Mouse (Mus musculus): ENCODE measurements at regions not wholly inside any gene's neighbourhood (a gene's known extent, or its start where the extent isn't known, plus 50 kb on each side); places are given as distances from the start of the nearest gene placed in this dataset.

DNA sequence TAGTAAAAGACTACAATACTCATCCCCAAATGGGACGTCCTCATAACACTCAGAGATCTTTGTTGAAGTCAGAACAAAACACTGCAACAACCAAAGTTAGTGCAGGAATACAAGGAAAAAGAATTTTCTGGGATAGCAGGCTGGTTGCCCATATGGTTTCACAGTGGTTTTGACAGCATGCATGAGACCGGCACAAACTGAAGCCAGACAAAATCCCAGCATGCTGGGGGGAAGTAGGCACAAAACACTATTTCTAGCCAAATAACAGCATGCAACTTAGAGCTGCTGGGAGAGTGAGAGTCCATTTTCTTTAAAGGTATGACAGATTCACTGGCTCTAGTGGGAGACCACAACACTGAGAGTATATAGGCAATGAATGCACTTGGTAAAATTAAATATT lies 619.1 kb upstream of the Manea start:
- DNase-seq, result no peak

DNA sequence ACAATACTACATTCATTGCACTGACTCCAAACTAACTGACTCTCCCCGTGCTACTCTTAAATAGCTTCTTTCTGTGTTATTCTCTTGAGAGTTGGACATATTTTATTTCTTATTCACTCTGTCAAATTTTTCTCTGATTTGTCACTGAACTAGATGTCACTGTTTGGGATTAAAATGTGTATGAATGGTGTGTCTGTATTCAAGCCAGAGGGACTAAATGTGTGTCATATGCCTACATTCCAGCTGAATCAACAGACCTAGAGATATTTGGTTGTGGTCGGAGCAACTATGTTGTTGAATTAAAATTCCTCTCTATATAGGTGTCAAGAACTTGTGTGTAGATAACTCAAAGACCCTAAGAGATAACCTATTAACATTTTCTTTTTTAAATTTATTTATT lies 618.2 kb upstream of the Manea start:
- DNase-seq, result no peak

DNA sequence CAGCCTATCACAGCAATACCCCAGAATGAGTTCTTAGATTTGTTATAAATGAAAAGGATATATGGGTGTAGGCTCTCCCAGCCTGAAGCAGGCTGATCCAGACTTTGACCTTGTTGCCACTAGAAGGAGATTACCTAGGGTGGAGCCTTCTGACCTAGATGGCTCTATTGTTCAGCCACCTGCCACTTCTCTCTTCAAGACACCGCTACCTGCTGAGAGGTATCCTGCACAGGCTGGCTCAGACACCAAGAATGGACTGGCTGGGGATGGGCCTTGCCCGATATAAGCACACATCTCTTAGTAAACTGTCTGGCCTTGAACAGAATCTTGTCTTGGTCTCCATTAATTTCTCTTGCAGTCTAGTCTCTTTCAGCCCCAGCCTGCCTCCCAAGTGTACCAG lies 597.9 kb upstream of the Manea start:
- DNase-seq, result no peak

DNA sequence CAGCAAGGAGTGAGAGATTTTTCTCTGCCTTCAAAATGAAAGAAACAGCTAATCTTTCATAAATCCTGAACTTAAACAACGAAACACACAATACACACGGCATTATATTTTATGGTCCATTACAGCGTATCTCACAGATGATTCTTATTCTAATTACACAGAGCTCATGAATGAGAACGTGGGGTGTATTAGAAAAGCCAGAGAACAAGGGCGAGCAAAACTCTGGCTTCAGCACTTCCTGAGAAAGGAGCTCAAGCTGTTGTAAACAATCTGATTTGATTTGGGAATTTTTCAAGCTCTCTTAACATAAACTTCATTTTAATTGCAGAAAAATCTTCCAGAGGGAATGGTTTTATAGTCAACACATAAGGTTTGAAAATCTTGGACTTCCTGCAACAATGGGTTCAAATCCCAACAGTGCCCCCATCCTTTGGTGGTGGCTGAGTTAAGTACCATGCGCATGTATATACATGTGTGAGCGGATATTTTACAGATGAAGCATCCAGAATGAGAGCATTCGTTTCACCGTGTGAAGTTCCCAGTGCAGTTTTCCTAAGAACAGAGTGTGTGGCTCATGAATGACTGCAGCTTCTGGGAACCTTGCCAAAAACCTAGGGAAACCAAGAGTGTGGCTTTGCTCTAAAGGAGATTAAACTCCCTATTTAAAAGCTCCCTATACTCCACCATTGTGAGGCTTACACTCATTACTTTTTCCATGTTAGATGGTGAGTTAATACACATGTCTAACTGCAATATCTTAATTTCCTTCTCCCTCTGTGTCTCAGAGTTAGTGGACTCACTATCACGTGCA lies 587.5 kb upstream of the Manea start:
- DNase-seq, result peak; percentile 75

DNA sequence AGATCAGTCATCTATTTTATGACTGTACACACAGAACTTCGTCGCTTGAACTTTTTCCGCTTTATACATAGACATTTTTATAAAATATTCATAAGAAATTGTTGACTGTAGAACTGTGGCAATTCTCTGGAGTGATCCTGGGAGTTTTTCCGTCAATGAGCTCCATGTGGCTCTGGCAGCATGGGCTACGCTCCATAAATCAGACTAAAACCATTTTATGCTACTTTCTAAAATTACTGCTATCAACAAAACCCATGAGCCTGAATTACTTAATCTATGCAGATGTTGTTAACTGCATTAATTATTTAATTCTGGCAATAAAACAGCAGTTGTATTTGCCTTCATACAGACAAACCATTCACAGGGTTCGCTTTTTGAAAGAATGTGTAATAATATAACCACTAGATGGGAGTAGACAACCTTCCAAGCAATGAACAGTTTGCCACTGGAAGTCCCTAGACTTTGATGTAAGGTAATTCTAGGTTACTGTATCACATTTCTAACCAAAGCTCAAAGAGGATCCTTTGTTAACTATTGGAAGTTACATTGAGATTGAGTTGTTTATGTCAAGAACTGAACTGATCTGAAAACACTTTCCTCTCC lies 583.3 kb upstream of the Manea start:
- DNase-seq, result no peak

DNA sequence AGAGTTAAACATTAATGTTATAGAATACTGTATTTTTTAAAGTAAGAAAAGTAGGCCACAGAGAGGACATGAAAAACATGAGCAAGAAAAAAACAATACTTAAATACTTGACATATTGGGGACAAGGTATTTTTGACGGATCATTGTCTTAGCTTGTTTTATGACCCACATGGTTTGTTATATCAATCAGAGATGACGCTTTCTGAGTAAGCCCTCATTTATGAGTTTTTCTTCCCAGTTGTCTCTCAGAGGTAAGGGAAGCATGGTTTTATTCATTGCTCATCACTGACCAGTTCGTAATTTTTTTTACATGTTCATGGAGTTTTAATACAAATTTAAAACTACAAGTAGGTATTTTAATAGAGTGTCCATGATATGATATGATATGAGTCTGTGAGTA lies 579.4 kb upstream of the Manea start:
- no peak for DNase-seq

DNA sequence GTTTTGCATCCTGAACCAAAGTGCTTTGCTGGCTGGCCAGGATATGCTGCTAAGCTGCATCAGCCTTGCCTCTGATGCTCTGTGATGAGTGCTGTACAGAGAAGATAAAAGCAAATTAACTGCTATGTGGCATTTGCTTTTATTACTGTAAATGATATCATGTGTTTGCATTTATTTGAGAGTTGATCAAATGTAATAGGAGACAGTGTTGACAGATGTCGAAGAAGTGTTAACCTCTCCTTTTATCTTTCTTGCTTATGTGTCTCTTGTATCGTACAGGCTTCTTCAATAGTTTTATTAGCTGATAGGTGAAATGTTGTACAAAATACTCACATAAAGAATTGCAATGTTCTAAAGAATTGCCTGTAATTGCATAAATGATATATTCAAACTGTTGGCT lies 541.8 kb upstream of the Manea start:
- no peak for DNase-seq

DNA sequence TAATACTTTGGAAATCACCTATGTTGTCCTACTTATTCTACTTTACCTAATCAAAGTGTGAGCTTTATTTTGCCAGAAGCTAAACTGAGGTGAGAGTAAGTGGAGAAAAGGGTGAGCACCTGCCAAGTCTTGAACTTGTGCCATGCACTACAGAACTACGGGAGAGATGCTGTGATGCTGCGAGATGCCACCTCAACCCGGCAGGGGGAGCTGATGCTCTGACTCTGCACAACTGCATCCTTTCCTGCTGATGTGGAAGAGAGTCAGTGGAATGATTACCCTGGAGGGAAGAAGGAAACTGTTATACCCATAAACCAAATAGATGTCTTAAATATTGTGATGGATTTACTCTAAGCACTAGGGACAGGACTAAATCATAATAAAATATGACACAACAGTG lies 532.3 kb upstream of the Manea start:
- no peak for DNase-seq

DNA sequence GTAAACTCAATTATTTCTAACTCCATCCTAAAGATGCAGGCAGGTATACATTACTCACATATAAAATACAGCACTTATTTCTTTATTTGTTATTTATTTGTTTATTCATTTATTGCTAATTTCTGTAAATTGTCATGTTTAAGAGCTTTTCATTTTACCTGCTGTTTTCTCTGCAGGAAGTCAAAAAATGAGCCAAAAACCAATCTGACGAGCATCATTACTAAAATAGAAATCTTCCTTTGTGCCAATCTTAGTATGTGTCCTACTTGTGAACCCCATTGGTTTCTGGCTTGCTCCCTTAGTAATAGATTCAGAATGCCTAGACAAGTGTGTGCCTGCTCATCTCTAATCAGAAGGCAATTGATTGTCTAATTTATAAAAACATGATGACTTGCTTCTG lies 495.1 kb upstream of the Manea start:
- DNase-seq, result no peak

DNA sequence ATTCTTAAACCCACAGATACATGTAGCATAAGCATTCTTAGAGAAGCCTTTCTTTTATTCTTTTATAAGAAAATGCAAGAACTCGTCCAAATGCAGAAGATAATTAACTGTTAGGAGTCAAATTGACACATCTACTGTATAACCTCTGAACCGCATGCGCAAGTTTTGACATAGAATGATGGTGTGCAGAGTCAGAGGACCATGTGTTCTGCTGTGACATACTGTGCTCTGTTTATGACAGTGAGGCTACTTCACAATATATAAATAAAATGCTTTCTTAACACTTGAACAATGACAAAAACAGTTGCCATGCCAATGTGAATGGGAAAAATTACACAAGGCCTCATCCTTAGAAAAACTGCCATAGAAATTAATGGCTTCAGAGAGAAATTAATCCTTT lies 454.1 kb upstream of the Manea start:
- DNase-seq, result no peak

DNA sequence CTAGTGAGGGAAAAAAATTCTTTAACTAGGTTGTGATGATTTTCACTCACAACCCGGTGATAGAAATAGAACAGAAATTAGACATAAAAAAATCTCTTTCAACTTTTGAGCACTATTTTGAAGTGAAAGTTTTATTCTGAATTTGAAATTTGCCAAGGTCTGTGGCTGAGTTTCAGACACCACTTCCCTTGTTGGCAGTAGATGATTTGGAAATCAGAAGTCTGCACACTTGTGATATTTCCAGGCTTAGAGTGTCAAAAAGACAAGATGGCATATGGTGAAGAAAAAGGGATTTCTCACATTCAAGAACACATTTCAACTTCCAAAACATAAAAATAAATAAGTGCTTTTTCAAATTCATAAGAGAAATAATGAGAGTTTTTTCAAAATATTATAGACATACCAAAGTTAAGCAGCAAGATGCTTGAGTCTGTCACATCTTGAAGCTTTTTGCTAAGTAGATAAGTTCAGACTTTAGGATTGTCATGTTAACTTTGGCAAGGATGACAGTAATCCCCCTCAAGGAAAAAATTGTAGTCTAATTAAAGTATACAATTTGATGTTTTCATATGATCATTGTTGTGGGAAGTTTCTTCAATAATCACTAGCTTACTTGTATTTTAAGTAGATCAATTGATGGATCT lies 446.6 kb upstream of the Manea start:
- DNase-seq, result peak; percentile 10

DNA sequence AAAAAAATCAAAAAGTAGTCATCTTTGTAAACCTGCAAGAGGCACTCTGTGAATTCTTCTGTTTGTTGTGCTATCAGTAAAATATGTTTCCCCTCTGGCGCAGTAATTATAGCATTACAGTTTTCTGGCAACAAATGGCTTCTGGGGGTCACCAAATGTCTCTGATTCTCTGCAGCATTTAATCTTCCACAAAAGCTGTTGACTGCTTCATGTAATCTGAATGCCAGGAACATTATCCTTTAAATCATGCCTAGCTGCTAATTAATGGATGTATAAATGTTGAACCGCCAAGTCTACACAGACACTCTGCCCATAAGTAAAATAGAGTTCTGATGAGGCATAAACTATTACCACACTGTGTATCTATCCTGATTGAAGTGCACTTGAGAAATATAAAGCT lies 421.2 kb upstream of the Manea start:
- no peak for DNase-seq

DNA sequence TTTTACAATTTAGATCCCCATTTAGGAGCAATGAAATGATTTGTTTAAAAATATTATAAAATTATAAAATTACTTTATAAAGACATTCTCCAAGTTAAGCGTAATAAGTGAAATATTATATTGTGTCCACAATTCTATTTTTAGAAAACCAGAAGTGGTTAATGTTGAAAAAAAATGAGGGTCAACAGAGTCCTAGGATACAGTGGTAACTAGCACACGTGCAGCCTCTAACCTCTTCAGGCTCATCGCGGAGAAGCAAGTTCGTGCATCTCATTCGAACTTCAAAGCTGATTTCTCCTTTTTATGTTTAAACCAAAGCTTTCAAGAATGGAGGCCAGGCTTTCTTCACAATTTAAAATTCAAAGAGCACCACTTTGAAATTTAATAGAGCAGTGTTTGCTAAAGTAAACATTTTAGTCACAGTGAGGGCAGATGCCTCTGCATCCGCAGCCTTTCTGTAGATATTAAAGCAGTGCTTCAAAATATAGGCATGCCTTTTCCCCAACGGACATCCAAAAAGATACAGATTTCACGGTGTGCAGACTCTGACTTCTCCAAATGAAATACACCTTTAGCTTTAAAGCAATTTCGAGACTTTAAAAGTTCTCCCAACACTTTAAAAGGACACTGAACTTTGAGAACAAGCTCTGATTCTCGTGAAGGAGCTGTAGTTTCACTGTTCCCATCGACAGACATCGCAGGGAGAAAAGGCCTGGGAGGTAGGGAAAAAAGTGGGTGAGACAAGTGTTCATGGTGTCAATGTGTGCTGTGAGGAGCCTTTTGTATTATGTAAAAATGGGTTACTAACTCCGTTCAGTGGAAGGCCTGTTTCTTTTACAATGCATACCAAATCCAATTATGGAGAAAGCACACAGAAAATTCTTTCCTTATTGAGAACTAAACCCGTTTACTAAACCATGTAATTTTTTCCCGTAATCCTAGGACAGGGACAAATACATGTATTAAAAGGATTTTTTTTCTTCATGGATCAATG lies 419.8 kb upstream of the Manea start:
- DNase-seq, result no peak

DNA sequence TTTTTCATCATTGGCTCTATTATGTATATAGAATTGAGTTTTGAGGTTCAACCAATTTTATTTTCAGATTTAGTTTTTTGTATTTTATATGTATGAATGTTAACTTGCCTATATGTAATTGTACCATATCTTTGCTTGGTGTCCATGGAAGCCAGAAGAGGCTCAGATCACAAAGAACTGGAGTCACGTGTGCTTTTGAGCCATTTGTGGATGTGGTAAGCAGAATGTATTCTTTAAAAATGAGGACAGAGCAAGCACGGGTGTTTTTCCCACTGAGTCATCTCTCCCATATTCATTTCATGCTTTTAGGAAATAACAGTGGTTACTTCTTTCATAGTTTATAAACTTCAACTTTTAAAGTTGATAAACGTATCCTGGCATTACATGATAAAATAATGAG lies 394.1 kb upstream of the Manea start:
- DNase-seq, result no peak

DNA sequence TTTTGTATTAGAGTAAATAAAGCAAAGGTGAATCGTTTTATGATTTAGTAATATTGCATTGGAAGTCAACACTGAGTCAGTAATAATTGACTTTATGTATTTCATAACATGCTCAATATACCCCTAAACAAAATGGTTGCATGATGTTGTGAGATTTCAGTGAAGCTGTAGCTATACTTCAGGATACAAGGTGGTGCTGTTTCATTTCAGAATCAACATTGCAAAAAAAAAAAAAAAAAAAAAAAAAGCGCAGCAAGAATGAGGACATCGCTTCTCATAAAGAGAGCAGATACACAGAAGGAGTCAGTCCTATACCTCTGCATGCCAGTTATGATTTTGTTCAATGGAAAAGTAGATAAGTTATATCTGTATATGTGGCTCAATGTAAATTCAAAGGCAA lies 389.7 kb upstream of the Manea start:
- no peak for DNase-seq

DNA sequence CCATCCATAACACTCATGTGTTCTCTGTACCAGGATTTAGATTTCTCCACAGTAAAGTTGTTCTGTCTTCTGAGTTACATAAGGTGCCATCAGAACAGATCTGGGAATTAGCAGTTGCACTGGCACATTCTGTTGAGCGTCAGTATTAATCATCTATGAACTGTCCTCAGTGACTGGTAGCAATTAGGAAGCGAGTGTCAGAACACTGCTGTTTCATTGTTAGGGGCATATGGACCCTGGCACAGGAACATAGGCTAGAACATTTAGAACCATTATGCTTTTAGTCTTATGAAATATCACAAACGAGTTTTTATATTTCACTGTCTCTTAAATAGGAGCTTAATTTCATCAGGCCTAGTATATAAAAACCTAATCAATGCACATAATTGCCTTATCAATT lies 367.7 kb upstream of the Manea start:
- DNase-seq, result no peak

DNA sequence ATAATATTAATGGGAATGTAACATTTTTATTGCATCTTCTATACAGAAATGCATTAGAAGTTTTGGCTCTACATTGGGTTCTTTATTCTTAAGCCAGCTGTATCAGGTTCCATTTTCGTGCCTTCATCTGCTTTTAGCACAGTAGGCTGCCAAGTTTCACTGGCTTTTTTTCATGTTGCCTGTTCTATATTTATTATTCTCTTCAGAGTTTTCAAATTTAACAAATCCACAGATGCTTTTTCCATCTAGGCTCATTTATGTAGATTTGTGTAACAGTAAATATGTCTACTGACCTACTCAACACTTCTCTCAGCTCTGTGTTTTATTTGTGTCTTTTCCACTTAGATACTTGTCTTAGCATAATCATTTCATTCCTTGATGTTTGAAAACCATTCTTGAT lies 363.3 kb upstream of the Manea start:
- peak; percentile 45 for DNase-seq

DNA sequence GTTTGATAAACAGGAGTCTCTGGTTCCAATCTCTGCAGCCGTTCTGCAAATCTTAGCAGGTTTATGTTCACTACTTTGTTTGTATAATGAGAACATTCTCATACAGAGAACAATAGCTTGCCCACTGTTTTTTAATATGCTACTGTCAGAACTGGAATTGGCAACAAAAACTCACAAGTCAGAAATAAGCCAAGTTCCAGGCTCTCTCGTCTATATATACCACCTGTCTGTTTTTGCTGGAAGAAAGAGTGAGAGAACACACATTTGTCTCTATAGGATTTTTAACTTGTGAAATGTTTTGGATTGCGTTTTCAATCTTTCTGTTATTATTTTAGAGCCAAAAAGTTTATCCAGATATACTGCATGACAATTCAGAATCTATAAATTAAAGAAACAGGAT lies 349.3 kb upstream of the Manea start:
- DNase-seq, result no peak

Measured in right cerebral cortex, adult 18-20 months (tissue).